Mouse (Mus musculus) gastrocnemius, postnatal 36 days (tissue): ENCODE data around the gene Alpk1. TPM values are rescaled to one million over a fixed set of nuclear protein-coding genes. Genes with fewer than 3 reads are reported as not detected.

ENCODE experiments used
- DNase-seq, 2 experiments: peaks; one replicate each; pipeline ENCODE4 v3.0.0; 2022
- intact Hi-C: fragments of 180-260 bp; cut with DNase I; formaldehyde crosslinking; loops from one replicate; pipeline ENCODE4 v1.15.1; 2025
- total RNA-seq, 2 experiments: library from RNA; stranded (reverse); gene quantifications; 2 replicates each; pipeline ENCODE4 v1.2.3; 2021

Alpk1 gene
- total RNA-seq, 2 experiments from 2014 or later = 1.1 to 1.4 TPM

GRCm38 (mm10) chr3:127748644-127749043, 31.7 kb downstream of the Alpk1 start:
- DNase-seq = no peak
- intact Hi-C loops = no loop called here

- DNase-seq = no peak
- intact Hi-C loops = no loop called here
Observed at GRCm38 (mm10) chr3:127745911-127746640, 34.3 kb downstream of the Alpk1 start.

- no peak for DNase-seq
Observed at GRCm38 (mm10) chr3:127745504-127745903, 34.8 kb downstream of the Alpk1 start.

GRCm38 (mm10) chr3:127743614-127744365, 36.5 kb downstream of the Alpk1 start:
- intact Hi-C loops = no loop called here
- no peak for DNase-seq

More at GRCm38 (mm10) chr3:127745504-127745903, 34.8 kb downstream of the Alpk1 start:
- intact Hi-C loops = no loop called here

- no peak for DNase-seq
- intact Hi-C loops = no loop called here
Observed at GRCm38 (mm10) chr3:127741473-127741872, 38.9 kb downstream of the Alpk1 start.

GRCm38 (mm10) chr3:127737876-127738275, 42.5 kb downstream of the Alpk1 start:
- no peak for DNase-seq
- intact Hi-C loops = no loop called here

- intact Hi-C loops = no loop called here
- DNase-seq = no peak
Observed at GRCm38 (mm10) chr3:127735395-127735794, 44.9 kb downstream of the Alpk1 start.

GRCm38 (mm10) chr3:127729513-127730137, 50.7 kb downstream of the Alpk1 start:
- no peak for DNase-seq
- intact Hi-C loops = no loop called here

GRCm38 (mm10) chr3:127728851-127729512, 51.3 kb downstream of the Alpk1 start:
- intact Hi-C loops = no loop called here
- no peak for DNase-seq

GRCm38 (mm10) chr3:127728046-127728445, 52.3 kb downstream of the Alpk1 start:
- intact Hi-C loops = no loop called here
- DNase-seq = no peak

- DNase-seq = no peak
- intact Hi-C loops = no loop called here
Observed at GRCm38 (mm10) chr3:127720948-127721347, 59.4 kb downstream of the Alpk1 start.

GRCm38 (mm10) chr3:127720050-127720449, 60.3 kb downstream of the Alpk1 start:
- intact Hi-C loops = no loop called here
- no peak for DNase-seq

- intact Hi-C loops = no loop called here
- DNase-seq = no peak
Observed at GRCm38 (mm10) chr3:127719601-127720000, 60.7 kb downstream of the Alpk1 start.

GRCm38 (mm10) chr3:127716759-127717158, 63.6 kb downstream of the Alpk1 start:
- no peak for DNase-seq
- intact Hi-C loops = no loop called here

GRCm38 (mm10) chr3:127713112-127713511, 67.2 kb downstream of the Alpk1 start:
- DNase-seq = no peak
- intact Hi-C loops = no loop called here

- intact Hi-C loops = no loop called here
- no peak for DNase-seq
Observed at GRCm38 (mm10) chr3:127711536-127711935, 68.8 kb downstream of the Alpk1 start.

- DNase-seq = no peak
- intact Hi-C loops = no loop called here
Observed at GRCm38 (mm10) chr3:127707089-127707485, 73.2 kb downstream of the Alpk1 start.

GRCm38 (mm10) chr3:127706445-127707088, 73.8 kb downstream of the Alpk1 start:
- intact Hi-C loops = no loop called here
- DNase-seq = no peak

- intact Hi-C loops = no loop called here
- no peak for DNase-seq
Observed at GRCm38 (mm10) chr3:127705515-127706444, 74.5 kb downstream of the Alpk1 start.
